ENCODE assay signal across 23 mouse cellular contexts in genomic region chr13:10284331-10284730, GRCm38 (mm10).
"Had no signal": no experiment of that assay in that cellular context is flagged by ENCODE, and none has a peak within 500 bp of the region (broad histone marks: within the 10 kb centered on the region; RNA-seq: fewer than 3 reads in every experiment).

No protein-coding gene starts in this region.

- ATAC-seq: hindbrain, embryonic 16.5 days; inflammation-experienced regulatory T-cells, adult 6 months; intestine, embryonic 15.5 days; intestine, postnatal 0 days had no signal

- H3K9ac ChIP-seq: heart, embryonic 12.5 days; hindbrain, embryonic 12.5 days; hindbrain, embryonic 14.5 days; intestine, embryonic 15.5 days; limb, embryonic 13.5 days; limb, embryonic 15.5 days had no signal

- H3K27me3 ChIP-seq: heart, embryonic 12.5 days; hindbrain, embryonic 12.5 days; intestine, embryonic 15.5 days; limb, embryonic 13.5 days; limb, embryonic 15.5 days had no signal

- H3K4me1 ChIP-seq: heart, embryonic 10.5 days; heart, embryonic 12.5 days; hindbrain, embryonic 10.5 days; hindbrain, embryonic 12.5 days; intestine, embryonic 15.5 days; limb, embryonic 13.5 days; limb, embryonic 15.5 days had no signal

- H3K27ac ChIP-seq: heart, embryonic 10.5 days; hindbrain, embryonic 10.5 days; hindbrain, embryonic 12.5 days; hindbrain, embryonic 14.5 days; intestine, embryonic 15.5 days; limb, embryonic 13.5 days; limb, embryonic 15.5 days had no signal

- H3K36me3 ChIP-seq: heart, embryonic 10.5 days; heart, embryonic 12.5 days; hindbrain, embryonic 10.5 days; hindbrain, embryonic 12.5 days; intestine, embryonic 15.5 days; limb, embryonic 13.5 days; limb, embryonic 15.5 days had no signal

- DNase-seq: gastrocnemius, postnatal 14 days; heart, adult 18-20 months; heart, postnatal 10 days; heart, postnatal 4 days; kidney, adult 18-20 months; kidney, adult 8-10 months; kidney, postnatal 10 days; kidney, postnatal 25 days; kidney, postnatal 4 days; layer of hippocampus, adult 9-11 months; layer of hippocampus, postnatal 36 days; left cerebral cortex, postnatal 4 days had no signal

- H3K4me2 ChIP-seq: heart, embryonic 12.5 days; hindbrain, embryonic 12.5 days; hindbrain, embryonic 14.5 days; intestine, embryonic 15.5 days; limb, embryonic 13.5 days; limb, embryonic 15.5 days had no signal

- H3K4me3 ChIP-seq: heart, embryonic 10.5 days; heart, embryonic 12.5 days; hindbrain, embryonic 10.5 days; hindbrain, embryonic 12.5 days; intestine, embryonic 15.5 days; limb, embryonic 13.5 days; limb, embryonic 15.5 days had no signal

- H3K9me3 ChIP-seq: heart, embryonic 10.5 days; heart, embryonic 12.5 days; hindbrain, embryonic 10.5 days; hindbrain, embryonic 12.5 days; intestine, embryonic 15.5 days; limb, embryonic 13.5 days; limb, embryonic 15.5 days had no signal
